Mouse (Mus musculus) testis, adult 2 months (tissue): ENCODE data around the gene Rbmxl2.

Experiments
- CTCF ChIP-seq: fragments of 200-500 bp; IDR thresholded peaks from 2 replicates; pipeline ENCODE4 v1.5.1; 2012; ENCODE audit warnings: low read depth, mild to moderate bottlenecking, inconsistent platforms, low read length, moderate library complexity; ENCODE audit not compliant: control insufficient read depth, insufficient read depth, insufficient replicate concordance
- POLR2A ChIP-seq: fragments of 200-500 bp; IDR thresholded peaks from 2 replicates; pipeline ENCODE4 v1.6.1; 2012; ENCODE audit warnings: low read depth, mild to moderate bottlenecking, inconsistent platforms, low read length, moderate library complexity; ENCODE audit not compliant: control insufficient read depth

DNA sequence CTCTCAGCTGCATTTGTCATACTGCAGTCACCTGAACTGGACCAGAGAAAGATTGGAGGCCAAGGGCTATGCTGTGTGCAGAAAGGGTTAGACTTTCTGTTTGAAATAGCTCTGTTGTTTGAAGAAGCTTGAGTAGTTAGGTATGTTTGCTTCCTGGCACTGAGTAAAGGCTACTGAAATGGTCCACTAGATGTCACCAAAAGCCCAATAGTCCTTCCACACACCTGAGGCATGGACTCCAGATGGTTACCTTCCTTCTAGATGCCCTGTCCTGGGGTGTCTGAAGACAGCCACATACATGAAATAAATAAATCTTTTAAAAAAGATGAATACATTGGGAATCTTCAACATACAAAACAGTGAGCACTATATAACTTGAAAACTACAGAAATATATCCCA, 6.5 kb downstream of the Rbmxl2 start:
- no peak for TF ChIP-seq CTCF
- no peak for TF ChIP-seq POLR2A
